Comparison of ENCODE assay signal across 8 mouse cellular contexts in the genomic region with DNA sequence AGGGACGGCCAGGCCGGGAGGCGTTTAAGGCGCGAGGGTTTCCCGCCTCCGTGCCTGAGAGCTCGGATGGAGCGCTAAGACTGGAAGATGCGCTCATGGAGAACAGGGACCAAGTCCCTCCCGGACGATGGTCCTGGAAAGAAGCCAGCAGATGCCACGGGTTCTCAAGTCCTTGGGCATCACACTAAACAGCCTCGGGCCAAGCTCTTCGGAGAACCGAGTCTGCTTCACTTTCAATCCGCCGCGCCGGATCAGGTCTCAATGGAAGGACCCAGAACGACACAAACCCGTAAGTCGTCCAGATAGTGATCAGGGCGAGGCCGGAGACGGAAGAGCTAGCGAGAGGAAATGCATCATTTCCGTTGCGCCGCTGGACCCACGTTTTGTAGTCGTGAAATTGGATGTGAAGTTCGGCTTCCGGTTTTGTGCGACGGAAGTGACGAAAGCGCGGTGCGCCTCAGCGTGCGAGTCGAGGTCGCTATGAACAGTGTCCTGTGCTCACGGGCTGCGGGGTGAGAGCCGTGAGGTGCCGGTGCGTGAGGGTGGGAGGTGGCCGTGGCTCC. TPM values are rescaled to one million over a fixed set of nuclear protein-coding genes. Genes with fewer than 3 reads are reported as not detected.
DNase-seq lines count a peak whose midpoint lies in the region; ATAC-seq and TF ChIP-seq lines count a peak whose summit lies in the region.

A gene (plus strand): TSS at position 426 of the 563 bp plus-strand sequence.

- TF ChIP-seq CTCF in bone marrow macrophage, adult 2 months (IDR thresholded peaks at IDR 0.05; ENCODE audit: low read depth, low read length) = no peak
- TF ChIP-seq CTCF in embryonic fibroblast, embryonic 13.5 days (IDR thresholded peaks at IDR 0.05; ENCODE audit: borderline replicate concordance, insufficient read depth, low read length) = no peak

- H3K27ac ChIP-seq in bone marrow macrophage, adult 2 months (ENCODE audit: insufficient read depth, low read depth, low read length) = peak within 1 kb of the TSS; percentile 73
- H3K27ac ChIP-seq in embryonic fibroblast, embryonic 13.5 days (ENCODE audit: insufficient read depth, low read length) = peak within 1 kb of the TSS; percentile 73
- H3K27ac ChIP-seq in kidney, embryonic 14.5 days (ENCODE audit: low read depth, low read length) = peak within 1 kb of the TSS; percentile 95
- peak within 1 kb of the TSS; percentile 92 for H3K27ac ChIP-seq in limb, embryonic 15.5 days

- peak within 1 kb of the TSS; percentile 94 for H3K9ac ChIP-seq in kidney, embryonic 14.5 days (ENCODE audit: low read depth, low read length)
- peak within 1 kb of the TSS; percentile 78 for H3K9ac ChIP-seq in limb, embryonic 15.5 days

- TF ChIP-seq POLR2A in bone marrow macrophage, adult 2 months (IDR thresholded peaks at IDR 0.05; ENCODE audit: borderline replicate concordance, low read depth, low read length) = peak; percentile 59; the same call in 1 of the 2 replicates
- peak; percentile 97 for TF ChIP-seq POLR2A in embryonic fibroblast, embryonic 13.5 days (IDR thresholded peaks at IDR 0.05; ENCODE audit: low read depth, low read length)

- H3K9me3 ChIP-seq in kidney, embryonic 14.5 days (ENCODE audit: control insufficient read depth, low read length) = no peaks in the 10 kb centered on the region
- H3K9me3 ChIP-seq in limb, embryonic 15.5 days = no peaks in the 10 kb centered on the region

- H3K4me2 ChIP-seq in kidney, embryonic 14.5 days (replicated peaks; ENCODE audit: low read depth, low read length) = peak within 1 kb of the TSS; percentile 93
- peak within 1 kb of the TSS; percentile 89 for H3K4me2 ChIP-seq in limb, embryonic 15.5 days

- H3K4me1 ChIP-seq in bone marrow macrophage, adult 2 months (ENCODE audit: control insufficient read depth, insufficient read depth, low read length) = peaks cover 10% of the 10 kb centered on the region; the same call in 1 of the 2 replicates
- no peaks in the 10 kb centered on the region for H3K4me1 ChIP-seq in embryonic fibroblast, embryonic 13.5 days (ENCODE audit: control insufficient read depth, insufficient read depth, low read length)
- peaks cover 20% of the 10 kb centered on the region for H3K4me1 ChIP-seq in kidney, embryonic 14.5 days (ENCODE audit: control insufficient read depth, insufficient read depth, low read length)
- H3K4me1 ChIP-seq in limb, embryonic 15.5 days = peaks cover 27% of the 10 kb centered on the region

- H3K27me3 ChIP-seq in kidney, embryonic 14.5 days (ENCODE audit: control insufficient read depth, insufficient read depth, low read length) = no peaks in the 10 kb centered on the region
- H3K27me3 ChIP-seq in limb, embryonic 15.5 days = no peaks in the 10 kb centered on the region

- peak; percentile 86 for ATAC-seq in kidney, embryonic 14.5 days (ENCODE audit: low FRiP score, low TSS enrichment)
- peak; percentile 82 for ATAC-seq in limb, embryonic 15.5 days (ENCODE audit: insufficient number of reproducible peaks, low FRiP score, low TSS enrichment, low read depth)

- peak; percentile 99 for DNase-seq in A20 (ENCODE audit: low read depth, low spot score)
- DNase-seq in heart, adult 9 months (ENCODE audit: low spot score in 2 of 2) = peak; percentile 92 to 97
- peak; percentile 91 to 92 for DNase-seq in monocyte, adult 2 months (ENCODE audit: low read depth in 1 of 2, low spot score in 2 of 2)
- peak; percentile 95 to 97 for DNase-seq in spleen, postnatal 36 days (ENCODE audit: low spot score in 2 of 2)

- whole genome bisulfite sequencing in kidney, embryonic 14.5 days = under 1% methylated on average over 50 of the region's 50 CpGs
- WGBS in limb, embryonic 15.5 days = under 1% methylated on average over 50 of the region's 50 CpGs

- H3K4me3 ChIP-seq in bone marrow macrophage, adult 2 months (ENCODE audit: insufficient read depth, low read length) = peak within 1 kb of the TSS; percentile 77
- H3K4me3 ChIP-seq in embryonic fibroblast, embryonic 13.5 days (ENCODE audit: insufficient read depth, low read length) = peak within 1 kb of the TSS; percentile 77
- H3K4me3 ChIP-seq in kidney, embryonic 14.5 days (ENCODE audit: low read length) = peak within 1 kb of the TSS; percentile 99
- peak within 1 kb of the TSS; percentile 70 for H3K4me3 ChIP-seq in limb, embryonic 15.5 days

- H3K36me3 ChIP-seq in kidney, embryonic 14.5 days (ENCODE audit: control insufficient read depth, insufficient read depth, low read length) = peaks cover 6% of the 10 kb centered on the region; the same call in 1 of the 2 replicates
- peaks cover 7% of the 10 kb centered on the region for H3K36me3 ChIP-seq in limb, embryonic 15.5 days

RNA-seq across cellular contexts. Expression of the gene that starts here (rescaled TPM):
- polyA plus RNA-seq in bone marrow macrophage, adult 2 months (2012; ENCODE audit: insufficient read depth, insufficient read length, missing spikeins) = 9.0 and 10.8 TPM in 2 replicates
- 12.3 and 12.6 TPM in 2 replicates for polyA plus RNA-seq in embryonic fibroblast, embryonic 13.5 days (2011; ENCODE audit: insufficient read length, low read depth, missing spikeins)
- polyA plus RNA-seq in kidney, embryonic 14.5 days (2014; fragmentation: Nextera tagmentation; extraction: Ambion mirVana) = 32.8 and 39.7 TPM in 2 replicates
- 31.4 and 33.6 TPM in 2 replicates for polyA plus RNA-seq in limb, embryonic 15.5 days (2015; fragmentation: Nextera tagmentation; extraction: Ambion mirVana)

Comparison
In these comparisons a context has a peak if more than half of its experiments do, and no peak if none do; other contexts are left out.
1. Peak in every context shown above with its lines: DNase-seq, ATAC-seq, H3K4me3 ChIP-seq and H3K27ac ChIP-seq.